Mouse (Mus musculus): ENCODE data around the gene Gpr45.
"Not testable (repeated sequence)": the region's sequence is repeated elsewhere in the genome, so short reads cannot be mapped to it uniquely, and the experiment has no call there.

The Gpr45 gene

GRCm38 (mm10) chr1:42952734-42953481 is at the start of gene Gpr45:
Gene Gpr45, plus strand, starts transcription at chr1:42952872.
- peak; percentile 39 to 60 for DNase-seq (ENCODE audit: low spot score in 2 of 2)

- DNase-seq (ENCODE audit: low spot score in 2 of 2) = no peak
These were observed 47.5 kb upstream of the Gpr45 start for GRCm38 (mm10) chr1:42905148-42905547.

- DNase-seq (ENCODE audit: low spot score in 2 of 2) = peak in 1 of 2 experiments; percentile 43
These were observed 46.0 kb upstream of the Gpr45 start for GRCm38 (mm10) chr1:42906696-42907095.

GRCm38 (mm10) chr1:42907153-42907552 is 45.5 kb upstream of the Gpr45 start:
- DNase-seq (ENCODE audit: low spot score in 2 of 2) = no peak

DNA sequence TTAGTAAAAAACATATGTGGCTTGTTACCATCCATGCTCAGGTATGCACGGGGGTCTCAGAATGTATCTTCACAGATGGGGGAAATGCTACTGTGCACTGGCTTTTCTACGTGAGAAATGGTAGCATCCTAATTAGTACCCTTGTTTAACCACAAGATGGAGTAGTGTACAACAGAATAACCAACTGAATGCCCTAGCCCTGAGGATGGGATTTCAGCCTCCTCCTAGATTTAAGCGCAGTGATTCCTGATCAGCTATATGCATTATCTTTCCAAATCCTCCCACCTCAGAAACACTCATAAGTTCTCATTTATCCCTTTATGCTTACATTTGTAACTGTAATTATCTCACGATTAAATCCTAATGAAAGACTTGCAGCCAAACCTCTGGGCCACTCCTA is 37.6 kb upstream of the Gpr45 start:
- DNase-seq (ENCODE audit: low spot score in 2 of 2) = peak in 1 of 2 experiments; percentile 23

DNA sequence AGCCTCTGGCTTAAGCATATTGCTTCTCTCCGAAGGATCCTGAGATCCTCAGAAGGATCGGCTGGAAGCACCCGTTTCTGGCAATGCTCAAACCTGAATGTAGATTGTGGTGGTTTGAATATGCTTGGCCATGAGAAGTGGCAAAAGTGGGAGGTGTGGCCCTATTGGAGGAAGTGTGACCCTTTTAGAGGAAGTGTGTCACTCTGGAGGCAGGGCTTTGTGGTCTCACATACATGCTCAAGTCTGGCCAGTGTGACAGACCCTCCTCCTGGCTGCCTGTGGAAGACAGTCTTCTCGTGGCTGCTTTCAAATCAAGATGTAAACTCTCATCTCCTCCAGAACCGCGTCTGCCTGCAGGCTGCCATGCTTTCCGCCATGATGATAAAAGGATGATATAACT is 36.0 kb upstream of the Gpr45 start:
- no peak for DNase-seq (ENCODE audit: low spot score in 2 of 2)

DNA sequence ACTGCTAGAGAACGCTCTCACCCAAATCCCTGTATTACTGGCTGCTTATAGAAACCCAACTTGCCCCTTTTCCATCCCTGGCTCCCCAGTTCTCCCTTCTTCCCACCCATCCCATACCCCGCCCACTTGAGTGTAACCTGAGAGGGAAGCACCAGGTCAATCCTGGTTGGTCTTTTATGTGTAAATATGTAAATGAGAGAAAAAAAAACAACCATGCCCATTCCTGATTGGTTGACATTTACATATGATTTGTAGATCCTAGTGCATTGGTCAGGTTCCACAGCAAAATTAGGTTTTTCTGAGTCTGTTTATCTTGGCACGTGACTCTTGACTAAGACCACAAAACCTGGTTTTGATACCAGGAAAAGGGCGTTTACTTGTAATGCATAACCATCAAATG is 34.8 kb upstream of the Gpr45 start:
- no peak for DNase-seq (ENCODE audit: low spot score in 2 of 2)

GRCm38 (mm10) chr1:42923924-42924323 is 28.7 kb upstream of the Gpr45 start:
- DNase-seq (ENCODE audit: low spot score in 2 of 2) = no peak

- no peak for DNase-seq (ENCODE audit: low spot score in 2 of 2)
These were observed 19.1 kb upstream of the Gpr45 start for GRCm38 (mm10) chr1:42933613-42934012.

DNA sequence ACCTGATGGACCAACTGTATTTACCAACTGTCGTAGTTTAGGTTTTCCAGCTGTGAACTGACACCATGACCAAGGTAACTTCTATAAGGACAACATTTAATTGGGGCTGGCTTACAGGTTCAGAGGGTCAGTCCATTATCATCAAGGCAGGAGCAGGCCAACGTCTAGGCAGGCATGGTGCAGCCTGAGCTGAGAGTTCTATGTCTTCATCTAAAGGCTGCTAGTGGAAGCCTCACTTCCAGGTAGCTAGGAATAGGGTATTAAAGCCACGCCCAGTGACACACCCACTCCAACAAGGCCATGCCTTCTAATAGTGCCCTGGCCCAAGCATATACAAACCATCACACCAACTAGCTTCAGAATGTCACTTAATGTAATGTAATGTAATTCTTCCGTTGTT is 4.2 kb upstream of the Gpr45 start:
- no peak for DNase-seq (ENCODE audit: low spot score in 2 of 2)

DNA sequence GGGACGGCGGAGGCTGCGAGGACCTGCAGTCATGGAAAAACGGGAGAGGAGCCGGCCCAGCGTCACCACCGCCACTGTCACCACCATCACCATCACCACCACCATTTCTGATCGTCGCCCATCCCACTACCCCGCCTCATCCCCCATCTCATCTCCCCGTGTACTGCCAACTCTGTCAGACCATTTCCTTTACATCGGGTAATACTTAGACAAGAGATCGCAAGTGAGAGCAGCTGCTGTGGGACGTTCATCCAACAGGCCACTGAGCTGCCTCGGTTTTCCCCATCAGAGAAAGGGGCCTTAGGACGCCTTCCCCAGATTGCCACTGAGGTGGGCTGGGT is 780 bp downstream of the Gpr45 start:
- no peak for DNase-seq (ENCODE audit: low spot score in 2 of 2)

- DNase-seq (ENCODE audit: low spot score in 2 of 2) = no peak
These were observed 4.2 kb downstream of the Gpr45 start for GRCm38 (mm10) chr1:42956828-42957227.

GRCm38 (mm10) chr1:42983082-42983771 is 30.6 kb downstream of the Gpr45 start:
- DNase-seq (ENCODE audit: low spot score in 2 of 2) = no peak

GRCm38 (mm10) chr1:42984119-42984518 is 31.4 kb downstream of the Gpr45 start:
- no peak for DNase-seq (ENCODE audit: low spot score in 2 of 2)

DNA sequence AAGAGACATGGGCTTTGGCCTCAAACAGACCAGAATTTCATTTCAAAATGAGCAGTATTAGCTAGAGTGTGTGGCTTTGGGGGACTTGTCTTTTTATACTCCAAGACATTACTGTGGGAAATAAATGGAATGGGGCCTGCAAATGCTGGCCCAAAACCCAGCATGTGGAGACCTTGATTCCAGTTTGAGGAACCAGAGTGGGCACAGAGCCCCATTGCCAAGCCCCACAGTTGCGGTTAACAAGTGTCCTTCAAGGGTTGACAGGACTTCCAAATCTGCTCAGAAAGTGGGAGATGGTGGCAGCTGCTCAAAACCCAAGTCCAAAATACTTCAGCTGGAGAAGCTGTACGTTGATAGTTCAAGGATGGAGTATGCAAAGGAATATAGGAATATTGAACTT is 36.3 kb downstream of the Gpr45 start:
- no peak for DNase-seq (ENCODE audit: low spot score in 2 of 2)

DNA sequence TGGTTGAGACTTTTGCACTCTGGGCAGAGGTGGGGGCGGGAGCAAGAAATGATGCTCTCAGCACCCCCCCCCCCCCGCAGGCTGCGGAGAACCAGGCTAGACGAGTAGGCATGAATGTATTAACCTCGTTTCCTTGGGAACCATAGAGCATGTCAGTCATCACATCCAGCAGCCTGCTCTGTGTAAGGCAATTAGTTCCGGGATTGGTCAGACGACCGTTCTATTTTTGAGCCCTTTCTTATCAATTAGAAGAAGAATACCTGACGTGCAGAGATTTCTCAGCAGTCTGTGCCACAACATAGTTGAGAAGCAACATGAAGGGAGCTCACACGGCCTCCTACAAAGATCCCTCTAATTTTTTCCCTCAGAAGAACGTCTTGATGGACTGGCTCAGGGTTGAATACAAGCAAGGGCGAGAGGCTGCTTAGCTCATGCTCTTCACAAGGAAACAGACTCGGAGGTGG is 53.4 kb downstream of the Gpr45 start:
- DNase-seq (ENCODE audit: low spot score in 2 of 2) = peak; percentile 18 to 47

GRCm38 (mm10) chr1:43006524-43006923 is 53.9 kb downstream of the Gpr45 start:
- no peak for DNase-seq (ENCODE audit: low spot score in 2 of 2)

- no peak for DNase-seq (ENCODE audit: low spot score in 2 of 2)
These were observed 57.8 kb downstream of the Gpr45 start for GRCm38 (mm10) chr1:43010461-43010860.

DNA sequence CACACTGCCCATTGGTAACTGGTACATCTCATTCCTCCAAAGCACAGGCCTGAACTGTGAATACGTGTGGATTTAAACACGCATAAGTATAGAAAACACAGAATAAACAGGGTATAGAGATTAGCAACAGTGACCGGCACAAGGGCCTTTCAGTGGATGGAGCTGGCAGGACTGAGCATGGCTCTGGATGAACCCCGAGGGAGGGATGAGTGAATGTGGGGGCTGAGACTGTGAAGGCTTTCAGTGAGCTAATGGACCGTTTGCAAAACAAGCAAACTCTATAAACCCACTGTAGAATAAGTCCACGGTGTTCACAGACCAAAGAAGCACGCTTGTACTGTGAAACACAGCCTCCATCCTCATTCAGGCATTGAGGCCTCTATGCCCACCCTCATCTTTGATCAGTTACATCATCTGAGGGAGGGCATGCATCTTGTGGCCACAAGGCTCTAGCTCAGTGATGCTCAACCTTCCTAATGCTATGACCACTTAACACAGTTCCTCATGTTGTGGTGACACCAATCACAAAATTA is 62.5 kb downstream of the Gpr45 start:
- DNase-seq (ENCODE audit: low spot score in 2 of 2) = not testable (repeated sequence)

DNA sequence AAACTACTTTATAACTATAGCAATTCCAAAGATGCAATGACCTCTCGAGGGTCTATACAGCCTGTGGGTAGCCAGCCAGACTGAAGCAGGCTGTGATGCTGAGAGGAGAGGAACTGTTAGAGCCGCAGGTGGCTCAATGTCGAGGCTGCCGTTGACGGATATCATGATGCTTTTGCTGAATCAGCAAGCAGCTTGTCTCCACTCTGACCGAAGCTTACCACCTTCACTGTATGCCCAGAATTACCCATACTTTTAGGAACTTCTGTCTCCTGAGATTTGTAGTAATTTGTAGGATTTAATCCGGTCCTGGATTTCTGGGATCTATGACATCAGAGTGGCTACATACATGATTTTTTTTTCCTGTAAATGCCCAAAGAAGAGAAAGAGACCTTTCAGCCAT is 83.3 kb downstream of the Gpr45 start:
- DNase-seq (ENCODE audit: low spot score in 2 of 2) = no peak

DNA sequence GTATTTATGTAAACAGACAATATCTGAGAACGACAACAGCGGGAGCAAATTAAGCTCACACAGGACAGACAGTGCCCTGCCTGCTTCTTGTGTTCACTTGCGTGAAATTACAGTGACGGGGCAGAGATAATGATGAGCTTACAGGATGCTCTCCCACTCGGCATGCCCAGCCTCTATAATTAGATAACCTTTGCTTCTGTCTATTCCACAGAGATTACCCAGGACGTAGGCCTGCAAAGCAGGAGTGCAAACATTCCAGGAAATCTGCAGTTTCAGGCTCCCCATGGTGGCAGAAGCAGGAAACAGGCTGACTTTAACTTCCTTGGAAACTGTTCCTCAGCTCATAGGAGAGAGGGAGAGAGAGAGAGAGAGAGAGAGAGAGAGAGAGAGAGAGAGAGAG is 89.6 kb downstream of the Gpr45 start:
- DNase-seq (ENCODE audit: low spot score in 2 of 2) = no peak

- DNase-seq (ENCODE audit: low spot score in 2 of 2) = no peak
These were observed 92.7 kb downstream of the Gpr45 start for GRCm38 (mm10) chr1:43045204-43045982.

All from left cerebral cortex, adult 9 months (tissue).